In the genomic region with DNA sequence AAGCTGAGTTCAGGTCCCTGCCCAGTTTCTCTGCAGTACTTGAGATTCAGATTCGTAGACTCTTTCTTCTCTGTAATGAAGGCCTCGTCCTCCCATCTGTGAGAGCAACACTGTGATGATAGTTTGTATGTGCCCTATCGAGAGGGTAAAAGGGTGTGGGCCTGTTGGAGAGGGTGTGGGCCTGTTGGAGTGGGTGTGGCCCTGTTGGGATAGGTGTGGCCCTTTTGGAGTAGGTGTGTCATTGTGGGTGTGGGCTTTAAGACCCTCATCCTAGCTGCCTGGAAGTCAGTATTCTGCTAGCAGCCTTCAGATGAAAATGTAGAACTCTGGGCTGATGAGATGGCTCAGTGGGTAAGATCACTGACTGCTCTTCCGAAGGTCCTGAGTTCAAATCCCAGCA, we compare ENCODE assay signal across 27 mouse cellular contexts. TPM values are rescaled to one million over a fixed set of nuclear protein-coding genes. Genes with fewer than 3 reads are reported as not detected.
A peak's percentile ranks its signal among the peaks of the same experiment; 100 is the strongest.
DNase-seq lines count a peak whose midpoint lies in the region; ATAC-seq and TF ChIP-seq lines count a peak whose summit lies in the region.
"Had no signal": no experiment of that assay in that cellular context is flagged by ENCODE, and none has a peak within 500 bp of the region (broad histone marks: within the 10 kb centered on the region; RNA-seq: fewer than 3 reads in every experiment).

No protein-coding gene starts in this region.

- no peak for TF ChIP-seq EP300 in ES-Bruce4 (IDR thresholded peaks at IDR 0.05; ENCODE audit: insufficient read depth, low read depth, low read length)

- H3K27me3 ChIP-seq in ES-Bruce4 (ENCODE audit: control insufficient read depth, insufficient read depth, low read length, poor library complexity, severe bottlenecking): no peaks in the 10 kb centered on the region
- no peaks in the 10 kb centered on the region for H3K27me3 ChIP-seq in liver, embryonic 15.5 days
- H3K27me3 ChIP-seq in cerebellum, adult 2 months (ENCODE audit: control insufficient read depth, insufficient read depth, low read length): no peaks in the 10 kb centered on the region
- no peaks in the 10 kb centered on the region for H3K27me3 ChIP-seq in kidney, adult 2 months (replicated peaks; ENCODE audit: control insufficient read depth, insufficient read depth, low read length)
- H3K27me3 ChIP-seq: CH12.LX; forebrain, embryonic 12.5 days; kidney, embryonic 15.5 days; limb, embryonic 15.5 days; midbrain, embryonic 15.5 days; neural tube, embryonic 13.5 days had no signal

- WGBS in liver, embryonic 15.5 days (ENCODE audit: insufficient replicate concordance): 50% methylated on average over 4 of the region's 4 CpGs
- WGBS in cerebellum, adult 2 months: 91% methylated on average over 4 of the region's 4 CpGs
- WGBS in kidney, adult 2 months: 88% methylated on average over 4 of the region's 4 CpGs

- peak; percentile 55 for ATAC-seq in erythroid progenitor cell, adult 5-6 weeks (replicated peaks; ENCODE audit: low FRiP score, poor library complexity, severe bottlenecking)
- ATAC-seq in liver, embryonic 15.5 days (ENCODE audit: insufficient read depth): peak; percentile 16
- ATAC-seq: hindbrain, postnatal 0 days; intestine, embryonic 16.5 days; midbrain, embryonic 15.5 days had no signal

- no peak overlapping the region for H3K4me3 ChIP-seq in ES-Bruce4 (ENCODE audit: low read depth, low read length)
- peak overlapping the region; percentile 81 for H3K4me3 ChIP-seq in liver, embryonic 15.5 days (replicated peaks)
- no peak overlapping the region for H3K4me3 ChIP-seq in cerebellum, adult 2 months (replicated peaks; ENCODE audit: insufficient read depth, low read depth, low read length)
- no peak overlapping the region for H3K4me3 ChIP-seq in kidney, adult 2 months (ENCODE audit: insufficient read depth, low read depth, low read length)
- H3K4me3 ChIP-seq: embryonic facial prominence, embryonic 10.5 days; forebrain, embryonic 12.5 days; heart, embryonic 10.5 days; kidney, embryonic 15.5 days; limb, embryonic 15.5 days; midbrain, embryonic 15.5 days; neural tube, embryonic 13.5 days had no signal

- peak overlapping the region; percentile 86 for H3K4me2 ChIP-seq in liver, embryonic 15.5 days
- H3K4me2 ChIP-seq: forebrain, embryonic 12.5 days; kidney, embryonic 15.5 days; limb, embryonic 15.5 days; midbrain, embryonic 15.5 days; neural tube, embryonic 13.5 days had no signal

- no peak for TF ChIP-seq CTCF in ES-Bruce4 (IDR thresholded peaks at IDR 0.05; ENCODE audit: low read depth, low read length)
- no peak for TF ChIP-seq CTCF in cerebellum, adult 2 months (IDR thresholded peaks at IDR 0.05; ENCODE audit: borderline replicate concordance, insufficient read depth, low read depth, low read length)
- TF ChIP-seq CTCF in kidney, adult 2 months (conservative IDR thresholded peaks at IDR 0.05; ENCODE audit: insufficient read depth, insufficient read length, low read depth, low read length): no peak

- H3K9ac ChIP-seq in ES-Bruce4 (ENCODE audit: low read depth, poor library complexity, severe bottlenecking): no peak overlapping the region
- peak overlapping the region; percentile 0; the same call in 1 of the 2 replicates for H3K9ac ChIP-seq in liver, embryonic 15.5 days
- H3K9ac ChIP-seq: forebrain, embryonic 12.5 days; kidney, embryonic 15.5 days; limb, embryonic 15.5 days; midbrain, embryonic 15.5 days; neural tube, embryonic 13.5 days had no signal

- TF ChIP-seq POLR2A in ES-Bruce4 (IDR thresholded peaks at IDR 0.05; ENCODE audit: insufficient read depth, low read length): no peak
- TF ChIP-seq POLR2A in cerebellum, adult 2 months (IDR thresholded peaks at IDR 0.05; ENCODE audit: borderline replicate concordance, insufficient read depth, low read length): no peak
- TF ChIP-seq POLR2A in kidney, adult 2 months (IDR thresholded peaks at IDR 0.05; ENCODE audit: low read depth, low read length): no peak

- peaks cover 24% of the 10 kb centered on the region for H3K36me3 ChIP-seq in ES-Bruce4 (ENCODE audit: control insufficient read depth, insufficient read depth, low read length, poor library complexity, severe bottlenecking)
- peaks cover 48% of the 10 kb centered on the region for H3K36me3 ChIP-seq in liver, embryonic 15.5 days (replicated peaks)
- H3K36me3 ChIP-seq in kidney, adult 2 months (ENCODE audit: control insufficient read depth, insufficient read depth, low read length): no peaks in the 10 kb centered on the region; the same call in none of the 2 replicates
- H3K36me3 ChIP-seq: midbrain, embryonic 15.5 days had no signal

- no peaks in the 10 kb centered on the region for H3K9me3 ChIP-seq in ES-Bruce4 (replicated peaks; ENCODE audit: control insufficient read depth, insufficient read depth, low read length, poor library complexity, severe bottlenecking)
- no peaks in the 10 kb centered on the region for H3K9me3 ChIP-seq in liver, embryonic 15.5 days (replicated peaks)
- H3K9me3 ChIP-seq: embryonic facial prominence, embryonic 10.5 days; forebrain, embryonic 12.5 days; heart, embryonic 10.5 days; kidney, embryonic 15.5 days; limb, embryonic 15.5 days; midbrain, embryonic 15.5 days; neural tube, embryonic 13.5 days had no signal

- peak; percentile 50 for DNase-seq in R1 (ENCODE audit: low read depth, low spot score)
- DNase-seq in cerebellum, adult 2 months: no peak
- DNase-seq in kidney, adult 2 months: no peak
- DNase-seq in testis, postnatal 10 days (ENCODE audit: low spot score): no peak
- DNase-seq: adrenal gland, postnatal 25 days; B cell, adult 2 months; cerebellum, adult 11 months; cerebellum, postnatal 10 days; layer of hippocampus, adult 9-11 months; left cerebral cortex, postnatal 4 days; lung, postnatal 4 days; retina, postnatal 1 day; right cerebral cortex, postnatal 25 days; thymus, postnatal 25 days had no signal

- H3K27ac ChIP-seq in ES-Bruce4 (ENCODE audit: insufficient read depth, low read length): 0 out of 2 replicates have a peak overlapping the region, but pooled peaks have one; percentile 20
- H3K27ac ChIP-seq in liver, embryonic 15.5 days (replicated peaks): peak overlapping the region; percentile 69
- H3K27ac ChIP-seq in cerebellum, adult 2 months (ENCODE audit: insufficient read depth, low read length): no peak overlapping the region
- no peak overlapping the region for H3K27ac ChIP-seq in kidney, adult 2 months (ENCODE audit: insufficient read depth, low read depth, low read length)
- H3K27ac ChIP-seq: embryonic facial prominence, embryonic 10.5 days; forebrain, embryonic 12.5 days; heart, embryonic 10.5 days; hindbrain, postnatal 0 days; kidney, embryonic 15.5 days; limb, embryonic 15.5 days; midbrain, embryonic 15.5 days; neural tube, embryonic 13.5 days had no signal

- peaks cover 2% of the 10 kb centered on the region for H3K4me1 ChIP-seq in ES-Bruce4 (ENCODE audit: control insufficient read depth, insufficient read depth, low read length)
- peaks cover 60% of the 10 kb centered on the region for H3K4me1 ChIP-seq in liver, embryonic 15.5 days (replicated peaks)
- no peaks in the 10 kb centered on the region for H3K4me1 ChIP-seq in cerebellum, adult 2 months (ENCODE audit: control insufficient read depth, insufficient read depth, low read length)
- peaks cover 2% of the 10 kb centered on the region; the same call in 1 of the 2 replicates for H3K4me1 ChIP-seq in kidney, adult 2 months (ENCODE audit: control insufficient read depth, insufficient read depth, low read length)

RNA-seq across cellular contexts. Expression of gene Marf1, which starts 3.3 kb away (rescaled TPM):
- polyA plus RNA-seq in ES-Bruce4 (2011; ENCODE audit: insufficient read depth, insufficient read length, low read depth, missing spikeins): 68.6 and 72.3 TPM in 2 replicates
- 62.9 and 82.9 TPM in 2 replicates for total RNA-seq in erythroid progenitor cell, adult 5-6 weeks (2015; ENCODE audit: low replicate concordance)
- total RNA-seq in erythroid progenitor cell, adult 5-6 weeks (2017; ENCODE audit: low replicate concordance): 53.7 and 56.2 TPM in 2 replicates
- 5.5 and 5.6 TPM in 2 replicates for polyA plus RNA-seq in liver, embryonic 15.5 days (2015; fragmentation: Nextera tagmentation; extraction: Ambion mirVana)
- polyA plus RNA-seq in cerebellum, adult 2 months (2012; rRNA removed): 39.2 and 39.9 TPM in 2 replicates
- 11.3 and 11.5 TPM in 2 replicates for polyA plus RNA-seq in kidney, adult 2 months (2012; rRNA removed)

RNA-seq across cellular contexts. Expression of gene Nde1, which starts 3.4 kb away (rescaled TPM):
- 126 and 129 TPM in 2 replicates for polyA plus RNA-seq in ES-Bruce4 (2011; ENCODE audit: insufficient read depth, insufficient read length, low read depth, missing spikeins)
- 258 and 271 TPM in 2 replicates for total RNA-seq in erythroid progenitor cell, adult 5-6 weeks (2015; ENCODE audit: low replicate concordance)
- total RNA-seq in erythroid progenitor cell, adult 5-6 weeks (2017; ENCODE audit: low replicate concordance): 377 and 447 TPM in 2 replicates
- 51.9 and 54.5 TPM in 2 replicates for polyA plus RNA-seq in liver, embryonic 15.5 days (2015; fragmentation: Nextera tagmentation; extraction: Ambion mirVana)
- 32.3 and 34.7 TPM in 2 replicates for polyA plus RNA-seq in cerebellum, adult 2 months (2012; rRNA removed)
- 22.0 and 23.6 TPM in 2 replicates for polyA plus RNA-seq in kidney, adult 2 months (2012; rRNA removed)

Comparison
In these comparisons a context has a peak if more than half of its experiments do, and no peak if none do; other contexts are left out.
1. H3K27ac ChIP-seq: peak in ES-Bruce4 (single experiment) and liver, embryonic 15.5 days (single experiment); none in cerebellum, adult 2 months (single experiment) and kidney, adult 2 months (single experiment).